Mouse (Mus musculus): ENCODE data around the gene Olfr1277. TPM values are rescaled to one million over a fixed set of nuclear protein-coding genes. Genes with fewer than 3 reads are reported as not detected.

Gene Olfr1277
- not detected in 2 replicates for polyA plus RNA-seq (2016; fragmentation: Nextera tagmentation; extraction: Ambion mirVana)

GRCm38 (mm10) chr2:111274006-111274405 is at the start of gene Olfr1277:
Gene Olfr1277, minus strand, starts transcription at chr2:111274106.
- Histone ChIP-seq H3K27me3 (ENCODE audit: poor library complexity, severe bottlenecking) (no peaks in the 10 kb centered on the region), H3K27ac (no peak within 1 kb of the TSS), H3K4me1 (no peaks in the 10 kb centered on the region), H3K9me3 (no peaks in the 10 kb centered on the region), H3K4me3 (no peak within 1 kb of the TSS), H3K36me3 (replicated peaks) (no peaks in the 10 kb centered on the region)
- WGBS, result 84% methylated on average over 2 of the region's 2 CpGs
- DNase-seq (ENCODE audit: extremely low spot score, low spot score), result no peak

DNA sequence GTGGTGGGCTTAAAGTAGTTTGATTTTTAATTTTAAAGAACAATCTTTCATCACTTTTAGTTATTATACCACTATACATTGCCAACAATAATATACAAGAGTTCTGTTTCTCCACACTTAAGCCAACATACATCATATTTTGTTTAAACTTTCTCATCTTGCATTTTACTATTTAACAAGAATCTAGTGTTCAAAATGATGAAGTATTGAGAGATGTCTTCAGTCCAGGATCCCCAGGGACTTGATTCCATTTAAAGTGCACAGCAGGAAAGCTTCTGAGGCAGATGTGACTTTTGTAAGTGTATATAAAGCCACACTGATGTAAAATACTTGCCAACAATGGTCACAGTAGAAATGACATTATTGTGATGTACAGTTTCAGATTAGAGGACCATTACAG is 39.8 kb upstream of the Olfr1277 start, which contains the start of gene Olfr1280:
Olfr1280 (plus strand) TSS at position 301 of the 400 bp plus-strand sequence.
- no peak within 1 kb of the TSS for H3K4me3 ChIP-seq
- DNase-seq (ENCODE audit: extremely low spot score, low spot score), result no peak
- H3K36me3 ChIP-seq (replicated peaks), result no peaks in the 10 kb centered on the region
- H3K27ac ChIP-seq, result no peak within 1 kb of the TSS
- H3K9me3 ChIP-seq, result no peaks in the 10 kb centered on the region
- no peaks in the 10 kb centered on the region for H3K4me1 ChIP-seq
- no peaks in the 10 kb centered on the region for H3K27me3 ChIP-seq (ENCODE audit: poor library complexity, severe bottlenecking)

DNA sequence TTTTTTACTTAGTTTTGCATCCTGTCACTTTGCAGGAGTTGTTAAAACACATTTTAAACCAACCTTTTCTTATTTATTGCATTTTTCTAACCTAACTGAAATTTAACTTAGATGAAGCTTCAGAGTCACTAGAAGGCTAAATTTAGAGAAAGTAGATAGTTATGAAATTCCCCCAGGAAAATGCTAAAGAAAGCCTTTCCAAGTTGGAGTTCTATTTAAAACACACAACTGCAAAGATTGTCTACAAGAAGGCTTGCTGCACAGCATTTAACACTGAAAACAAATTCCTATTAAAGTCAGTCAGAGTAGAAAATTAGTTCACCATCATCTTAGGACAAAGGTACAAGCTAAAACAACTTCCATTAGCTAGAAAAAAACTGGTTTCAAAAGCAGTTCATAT is 26.5 kb upstream of the Olfr1277 start, which contains the start of gene Olfr1279:
Olfr1279 (plus strand) TSS at position 262 of the 400 bp plus-strand sequence.
- H3K9me3 ChIP-seq, result no peaks in the 10 kb centered on the region
- no peaks in the 10 kb centered on the region for H3K4me1 ChIP-seq
- no peaks in the 10 kb centered on the region for H3K36me3 ChIP-seq (replicated peaks)
- DNase-seq (ENCODE audit: extremely low spot score, low spot score), result no peak
- no peaks in the 10 kb centered on the region for H3K27me3 ChIP-seq (ENCODE audit: poor library complexity, severe bottlenecking)
- no peak within 1 kb of the TSS for H3K27ac ChIP-seq
- H3K4me3 ChIP-seq, result no peak within 1 kb of the TSS

DNA sequence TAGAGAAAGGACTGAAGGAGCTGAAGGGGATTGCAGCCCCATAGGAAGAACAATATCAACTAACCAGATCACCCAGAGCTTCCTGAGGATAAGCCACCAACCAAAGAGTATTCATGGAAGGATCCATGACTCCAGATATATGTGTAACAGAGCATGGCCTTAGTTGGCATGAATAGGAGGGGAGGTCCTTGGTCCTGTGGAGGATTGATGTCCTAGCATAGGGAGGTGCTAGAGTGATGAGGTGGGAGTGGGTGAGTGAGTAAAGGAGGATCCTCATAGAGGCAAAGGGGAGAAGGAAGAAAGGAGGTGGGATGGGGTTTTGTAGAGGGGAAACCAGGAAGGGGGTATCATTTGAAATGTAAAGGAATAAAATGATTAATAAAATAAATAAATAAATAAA is 24.6 kb upstream of the Olfr1277 start:
- Histone ChIP-seq H3K4me3 (no peak overlapping the region), H3K4me1 (no peaks in the 10 kb centered on the region), H3K27me3 (ENCODE audit: poor library complexity, severe bottlenecking) (no peaks in the 10 kb centered on the region), H3K27ac (no peak overlapping the region), H3K36me3 (replicated peaks) (no peaks in the 10 kb centered on the region), H3K9me3 (no peaks in the 10 kb centered on the region)
- no peak for DNase-seq (ENCODE audit: extremely low spot score, low spot score)

DNA sequence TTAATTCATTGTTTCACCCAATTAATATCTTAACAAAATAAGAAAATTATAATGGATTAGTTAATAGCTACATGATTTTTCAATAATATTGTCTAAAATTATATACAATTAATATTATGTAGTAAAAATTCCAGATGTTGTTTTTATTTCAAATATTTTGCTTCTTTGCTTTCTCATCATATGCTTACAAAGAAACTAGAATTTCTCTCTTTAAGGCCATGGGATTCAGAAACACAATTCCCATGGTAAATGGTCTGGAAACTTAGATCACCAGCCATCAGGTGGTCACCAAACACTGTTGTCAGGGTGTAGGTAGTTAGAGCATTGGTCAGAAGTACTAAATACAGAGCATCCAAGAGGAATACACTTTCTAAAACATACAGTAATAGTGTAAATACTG is 15.9 kb upstream of the Olfr1277 start, which contains the start of gene Olfr1278:
Olfr1278 (plus strand) TSS at position 301 of the 400 bp plus-strand sequence.
- no peaks in the 10 kb centered on the region for H3K9me3 ChIP-seq
- H3K36me3 ChIP-seq (replicated peaks), result no peaks in the 10 kb centered on the region
- no peak within 1 kb of the TSS for H3K27ac ChIP-seq
- no peak for DNase-seq (ENCODE audit: extremely low spot score, low spot score)
- H3K27me3 ChIP-seq (ENCODE audit: poor library complexity, severe bottlenecking), result no peaks in the 10 kb centered on the region
- H3K4me1 ChIP-seq, result no peaks in the 10 kb centered on the region
- no peak within 1 kb of the TSS for H3K4me3 ChIP-seq

- no peak within 1 kb of the TSS for H3K27ac ChIP-seq
These were observed 19.7 kb downstream of the Olfr1277 start, which contains the start of gene Olfr1276 for GRCm38 (mm10) chr2:111254216-111254615. Gene Olfr1276, plus strand, starts transcription at chr2:111254516.

DNA sequence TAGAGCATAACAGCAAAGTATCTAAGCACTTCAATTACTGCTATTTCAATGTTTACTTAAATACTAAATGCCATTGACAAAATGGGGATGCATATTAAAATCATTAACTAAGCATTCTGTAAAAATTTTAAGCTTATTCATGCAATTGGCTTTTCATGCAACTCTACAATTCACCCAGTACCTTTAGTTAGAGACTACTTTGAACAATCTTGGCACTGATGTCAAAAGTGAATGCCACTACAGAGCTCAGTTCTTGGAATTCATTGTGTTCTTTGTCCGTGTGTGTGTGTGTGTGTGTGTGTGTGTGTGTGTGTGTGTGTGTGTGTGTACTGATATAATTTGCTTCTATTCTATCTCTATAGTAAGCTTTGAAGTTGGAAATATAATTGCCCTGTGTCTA is 38.7 kb downstream of the Olfr1277 start, which contains the start of gene Olfr1275:
Olfr1275 (minus strand) TSS at position 101 of the 400 bp plus-strand sequence.
- Histone ChIP-seq H3K4me3 (no peak within 1 kb of the TSS), H3K9me3 (no peaks in the 10 kb centered on the region), H3K27ac (no peak within 1 kb of the TSS), H3K27me3 (ENCODE audit: poor library complexity, severe bottlenecking) (no peaks in the 10 kb centered on the region), H3K4me1 (no peaks in the 10 kb centered on the region), H3K36me3 (replicated peaks) (no peaks in the 10 kb centered on the region)
- 83% methylated on average over 1 of the region's 1 CpGs for WGBS
- DNase-seq (ENCODE audit: extremely low spot score, low spot score), result no peak

More at GRCm38 (mm10) chr2:111254216-111254615, 19.7 kb downstream of the Olfr1277 start, which contains the start of gene Olfr1276:
- H3K36me3 ChIP-seq (replicated peaks), result no peaks in the 10 kb centered on the region
- no peaks in the 10 kb centered on the region for H3K4me1 ChIP-seq
- no peak within 1 kb of the TSS for H3K4me3 ChIP-seq
- no peak for DNase-seq (ENCODE audit: extremely low spot score, low spot score)
- H3K27me3 ChIP-seq (ENCODE audit: poor library complexity, severe bottlenecking), result no peaks in the 10 kb centered on the region
- no peaks in the 10 kb centered on the region for H3K9me3 ChIP-seq

DNA sequence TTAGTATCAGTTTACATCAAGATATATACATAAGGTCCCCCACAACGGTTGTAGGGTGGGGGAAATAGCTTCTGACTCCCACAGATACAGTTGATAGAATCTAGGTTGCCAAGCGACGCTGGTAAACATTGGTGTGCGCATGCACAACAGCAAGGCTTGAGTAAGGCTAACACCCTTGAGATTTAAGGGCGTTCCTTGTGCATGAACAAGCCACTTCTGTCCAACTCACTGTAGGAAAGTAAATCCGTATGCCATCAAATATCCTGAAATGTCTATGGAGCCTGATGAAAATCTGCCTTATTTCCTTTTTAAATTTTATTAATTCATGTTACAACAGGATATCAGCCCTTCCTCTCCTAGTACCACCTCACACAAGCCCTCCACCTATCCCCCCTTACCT is 44.4 kb downstream of the Olfr1277 start, which contains the start of gene 4930430A15Rik:
4930430A15Rik (minus strand) TSS at position 101 of the 400 bp plus-strand sequence.
- 88% methylated on average over 6 of the region's 6 CpGs for WGBS
- 0 out of 2 replicates have a peak, but pooled peaks cover 4% of the 10 kb centered on the region for H3K9me3 ChIP-seq
- no peak for DNase-seq (ENCODE audit: extremely low spot score, low spot score)
- no peak within 1 kb of the TSS for H3K4me3 ChIP-seq
- no peaks in the 10 kb centered on the region for H3K27me3 ChIP-seq (ENCODE audit: poor library complexity, severe bottlenecking)
- H3K4me1 ChIP-seq, result no peaks in the 10 kb centered on the region
- no peak within 1 kb of the TSS for H3K27ac ChIP-seq
- H3K36me3 ChIP-seq (replicated peaks), result no peaks in the 10 kb centered on the region

Other genes with a start within 250 kb of the Olfr1277 start
- not detected in 2 replicates for gene Gm13941, start 168.1 kb downstream of the Olfr1277 start, polyA plus RNA-seq (2016; fragmentation: Nextera tagmentation; extraction: Ambion mirVana)
- gene Gm15130, start 121.2 kb downstream of the Olfr1277 start, polyA plus RNA-seq (2016; fragmentation: Nextera tagmentation; extraction: Ambion mirVana), result not detected in 2 replicates
- not detected in 2 replicates for gene 4930430A15Rik, start 44.5 kb downstream of the Olfr1277 start, polyA plus RNA-seq (2016; fragmentation: Nextera tagmentation; extraction: Ambion mirVana)
- not detected in 2 replicates for gene Olfr1275, start 38.8 kb downstream of the Olfr1277 start, polyA plus RNA-seq (2016; fragmentation: Nextera tagmentation; extraction: Ambion mirVana)
- gene Olfr1276, start 19.6 kb downstream of the Olfr1277 start, polyA plus RNA-seq (2016; fragmentation: Nextera tagmentation; extraction: Ambion mirVana), result not detected in 2 replicates
- gene Olfr1278, start 16.0 kb upstream of the Olfr1277 start, polyA plus RNA-seq (2016; fragmentation: Nextera tagmentation; extraction: Ambion mirVana), result not detected in 2 replicates
- 0.04 TPM in 1 of 2 replicates, not detected in the other for gene Olfr1279, start 26.5 kb upstream of the Olfr1277 start, polyA plus RNA-seq (2016; fragmentation: Nextera tagmentation; extraction: Ambion mirVana)
- gene Olfr1280, start 39.9 kb upstream of the Olfr1277 start, polyA plus RNA-seq (2016; fragmentation: Nextera tagmentation; extraction: Ambion mirVana), result not detected in 2 replicates
- gene Olfr1281, start 52.4 kb upstream of the Olfr1277 start, polyA plus RNA-seq (2016; fragmentation: Nextera tagmentation; extraction: Ambion mirVana), result not detected in 2 replicates
- gene Olfr1282, start 62.0 kb upstream of the Olfr1277 start, polyA plus RNA-seq (2016; fragmentation: Nextera tagmentation; extraction: Ambion mirVana), result not detected in 2 replicates
- not detected in 2 replicates for gene Olfr1283, start 92.7 kb upstream of the Olfr1277 start, polyA plus RNA-seq (2016; fragmentation: Nextera tagmentation; extraction: Ambion mirVana)
- gene Olfr1284, start 101.4 kb upstream of the Olfr1277 start, polyA plus RNA-seq (2016; fragmentation: Nextera tagmentation; extraction: Ambion mirVana), result not detected in 2 replicates
- not detected in 2 replicates for gene Olfr1286, start 149.0 kb upstream of the Olfr1277 start, polyA plus RNA-seq (2016; fragmentation: Nextera tagmentation; extraction: Ambion mirVana)
- not detected in 2 replicates for gene Olfr1287, start 175.0 kb upstream of the Olfr1277 start, polyA plus RNA-seq (2016; fragmentation: Nextera tagmentation; extraction: Ambion mirVana)
- gene Olfr1288, start 200.0 kb upstream of the Olfr1277 start, polyA plus RNA-seq (2016; fragmentation: Nextera tagmentation; extraction: Ambion mirVana), result not detected in 2 replicates
- not detected in 2 replicates for gene Olfr1289, start 206.7 kb upstream of the Olfr1277 start, polyA plus RNA-seq (2016; fragmentation: Nextera tagmentation; extraction: Ambion mirVana)
- not detected in 2 replicates for gene Olfr1290, start 219.7 kb upstream of the Olfr1277 start, polyA plus RNA-seq (2016; fragmentation: Nextera tagmentation; extraction: Ambion mirVana)
- gene Olfr1291-ps1, start 223.1 kb upstream of the Olfr1277 start, polyA plus RNA-seq (2016; fragmentation: Nextera tagmentation; extraction: Ambion mirVana), result not detected in 2 replicates